Mouse (Mus musculus) stomach, postnatal 0 days (tissue): ENCODE measurements around the gene Phactr1.

Experiments
- CTCF ChIP-seq: IDR thresholded peaks from 2 replicates; pipeline ENCODE4 v1.5.1; 2016; ENCODE audit warnings: antibody characterized with exemption, low read depth, mild to moderate bottlenecking, moderate library complexity
- EP300 ChIP-seq: optimal IDR thresholded peaks from 2 replicates; pipeline ENCODE3; 2016; ENCODE audit warnings: antibody characterized with exemption

DNA sequence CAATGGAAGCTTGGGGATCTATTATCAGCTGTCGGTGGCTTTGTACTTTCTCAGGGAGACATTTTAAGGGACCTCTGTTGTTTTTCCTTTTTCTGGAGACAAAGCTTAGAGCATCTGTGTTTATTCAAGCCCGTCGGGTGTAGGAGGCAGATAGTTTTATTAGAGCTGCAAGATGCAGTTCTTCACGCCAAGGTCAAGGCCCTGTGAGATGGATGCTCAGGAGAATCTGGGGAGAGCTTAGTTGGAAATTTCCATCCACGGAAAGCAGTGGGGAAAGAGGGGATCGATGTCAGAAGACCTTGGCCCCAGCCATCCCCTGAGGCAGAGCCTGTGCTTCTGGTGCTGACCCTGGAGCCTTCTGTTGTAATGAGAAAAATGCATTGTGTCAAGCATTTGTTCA, 340.6 kb downstream of the Phactr1 start:
- TF ChIP-seq CTCF (no peak), EP300 (no peak)
